Mouse (Mus musculus): ENCODE data around the gene AL732309.1. TPM values are rescaled to one million over a fixed set of nuclear protein-coding genes. Genes with fewer than 3 reads are reported as not detected.

Gene AL732309.1
- polyA plus RNA-seq, 1 experiment from 2014 or later, result 4.3 TPM

DNA sequence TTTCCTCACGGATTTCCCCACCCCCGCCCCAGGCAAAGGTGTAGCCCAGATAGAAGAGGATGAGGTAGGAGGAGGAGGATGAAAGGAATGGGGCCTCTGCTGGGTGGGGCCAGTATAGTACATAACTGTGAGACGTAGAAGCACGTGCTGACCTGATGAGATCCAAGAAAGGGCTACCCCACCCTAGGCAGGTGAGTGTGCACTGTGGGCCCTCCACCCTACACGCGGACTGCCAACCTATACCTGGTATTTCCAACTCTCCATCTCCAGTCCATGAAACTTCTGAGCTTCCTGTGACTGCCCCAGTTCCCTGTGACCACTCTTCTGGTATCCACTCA lies 5.3 kb downstream of the AL732309.1 start:
- DNase-seq (ENCODE audit: low spot score) (peak; percentile 51), ATAC-seq (peak; percentile 32)
- H3K9ac ChIP-seq (replicated peaks; ENCODE audit: low read depth), result no peak overlapping the region
- peak overlapping the region; percentile 16; the same call in 1 of the 2 replicates for H3K27ac ChIP-seq (ENCODE audit: low read length)
- WGBS, result 12% methylated on average over 6 of the region's 6 CpGs
- no peaks in the 10 kb centered on the region for H3K36me3 ChIP-seq (ENCODE audit: insufficient read depth, low read length)
- peaks cover 11% of the 10 kb centered on the region for H3K4me1 ChIP-seq (ENCODE audit: insufficient read depth, low read depth, low read length)
- no peaks in the 10 kb centered on the region for H3K9me3 ChIP-seq (ENCODE audit: low read length)
- peak overlapping the region; percentile 44; the same call in 1 of the 2 replicates for H3K4me3 ChIP-seq (ENCODE audit: low read depth, low read length)
- TF ChIP-seq EP300 (IDR thresholded peaks at IDR 0.05) (0 out of 2 replicates have a peak, but pooled peaks have one; percentile 26), CTCF (IDR thresholded peaks at IDR 0.05) (no peak)
- H3K4me2 ChIP-seq (replicated peaks; ENCODE audit: low read depth, low read length), result peak overlapping the region; percentile 79
- H3K27me3 ChIP-seq (replicated peaks; ENCODE audit: insufficient read depth, low read length), result peaks cover 9% of the 10 kb centered on the region; the same call in 1 of the 2 replicates

DNA sequence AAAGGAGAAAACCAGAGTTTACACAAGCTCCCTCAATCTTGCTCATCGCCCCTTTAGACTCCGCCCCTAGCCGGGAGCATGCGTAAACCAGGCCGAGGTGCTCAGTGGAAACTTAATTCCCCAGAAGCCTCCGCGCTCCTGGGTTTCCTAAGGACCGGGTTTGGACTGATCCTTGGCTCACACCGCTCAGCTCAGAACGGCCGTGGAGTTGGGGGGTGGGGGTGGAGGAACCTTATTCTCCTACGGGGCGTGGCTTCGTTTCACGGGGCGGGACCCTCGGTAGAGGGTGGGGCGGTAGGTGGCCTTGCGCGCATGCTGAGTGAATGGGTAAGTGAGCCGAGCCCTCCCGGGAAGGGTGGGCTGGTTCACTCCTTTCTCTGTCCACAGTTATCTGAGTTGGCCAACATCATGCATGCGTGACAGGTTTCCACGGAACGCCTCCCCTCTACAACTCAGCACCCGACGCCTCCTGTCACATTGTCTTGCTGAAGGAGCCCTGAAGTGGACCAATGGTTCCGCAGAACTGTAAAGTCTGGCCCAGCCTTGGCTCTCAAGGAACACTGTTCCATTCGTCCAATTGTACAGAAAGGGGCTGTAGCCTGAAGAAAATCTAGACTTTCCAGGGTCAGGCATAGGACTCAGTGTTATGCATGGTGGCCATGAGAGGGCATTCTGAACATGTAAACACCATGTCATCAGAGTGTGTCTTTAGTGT lies 5.8 kb downstream of the AL732309.1 start:
- Histone ChIP-seq H3K36me3 (ENCODE audit: insufficient read depth, low read length) (no peaks in the 10 kb centered on the region), H3K4me3 (ENCODE audit: low read depth, low read length) (peak overlapping the region; percentile 44), H3K4me1 (ENCODE audit: insufficient read depth, low read depth, low read length) (peaks cover 11% of the 10 kb centered on the region), H3K27ac (ENCODE audit: low read length) (peak overlapping the region; percentile 16; the same call in 1 of the 2 replicates), H3K9ac (replicated peaks; ENCODE audit: low read depth) (no peak overlapping the region), H3K27me3 (replicated peaks; ENCODE audit: insufficient read depth, low read length) (peaks cover 9% of the 10 kb centered on the region; the same call in 1 of the 2 replicates), H3K9me3 (ENCODE audit: low read length) (no peaks in the 10 kb centered on the region), H3K4me2 (replicated peaks; ENCODE audit: low read depth, low read length) (peak overlapping the region; percentile 79)
- DNase-seq (ENCODE audit: low spot score) (peak; percentile 88), ATAC-seq (peak; percentile 85)
- 2% methylated on average over 29 of the region's 29 CpGs for WGBS
- no peak; the same call in 1 of the 2 replicates for TF ChIP-seq CTCF (IDR thresholded peaks at IDR 0.05)
- TF ChIP-seq EP300 (IDR thresholded peaks at IDR 0.05), result no peak; the same call in 1 of the 2 replicates

DNA sequence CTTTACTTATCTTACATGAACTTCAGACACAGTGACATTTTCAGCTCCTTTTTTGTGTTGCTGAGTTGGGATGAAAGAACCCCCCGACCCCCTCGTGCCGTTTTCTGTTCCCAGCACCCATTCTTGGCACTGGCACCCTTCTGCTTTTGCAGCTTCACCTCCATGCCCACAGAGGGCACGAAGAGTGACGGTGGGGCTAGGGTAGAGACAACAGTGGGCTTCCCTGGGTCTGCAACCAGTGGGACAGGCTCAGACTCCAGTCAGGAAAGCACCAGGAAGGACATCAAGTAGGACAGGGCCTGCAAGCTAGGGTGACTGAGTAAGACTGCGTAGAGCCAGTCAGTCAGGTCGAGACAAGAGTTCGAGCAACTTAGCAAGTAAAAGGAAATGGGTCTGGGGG lies 6.4 kb downstream of the AL732309.1 start:
- Histone ChIP-seq H3K27me3 (replicated peaks; ENCODE audit: insufficient read depth, low read length) (peaks cover 9% of the 10 kb centered on the region; the same call in 1 of the 2 replicates), H3K4me2 (replicated peaks; ENCODE audit: low read depth, low read length) (peak overlapping the region; percentile 79), H3K4me1 (ENCODE audit: insufficient read depth, low read depth, low read length) (peaks cover 11% of the 10 kb centered on the region), H3K27ac (ENCODE audit: low read length) (no peak overlapping the region), H3K4me3 (ENCODE audit: low read depth, low read length) (no peak overlapping the region), H3K9me3 (ENCODE audit: low read length) (no peaks in the 10 kb centered on the region), H3K36me3 (ENCODE audit: insufficient read depth, low read length) (no peaks in the 10 kb centered on the region), H3K9ac (replicated peaks; ENCODE audit: low read depth) (no peak overlapping the region)
- DNase-seq (ENCODE audit: low spot score) (no peak), ATAC-seq (no peak)
- 46% methylated on average over 8 of the region's 8 CpGs for WGBS
- TF ChIP-seq EP300 (IDR thresholded peaks at IDR 0.05) (no peak), CTCF (IDR thresholded peaks at IDR 0.05) (no peak)

DNA sequence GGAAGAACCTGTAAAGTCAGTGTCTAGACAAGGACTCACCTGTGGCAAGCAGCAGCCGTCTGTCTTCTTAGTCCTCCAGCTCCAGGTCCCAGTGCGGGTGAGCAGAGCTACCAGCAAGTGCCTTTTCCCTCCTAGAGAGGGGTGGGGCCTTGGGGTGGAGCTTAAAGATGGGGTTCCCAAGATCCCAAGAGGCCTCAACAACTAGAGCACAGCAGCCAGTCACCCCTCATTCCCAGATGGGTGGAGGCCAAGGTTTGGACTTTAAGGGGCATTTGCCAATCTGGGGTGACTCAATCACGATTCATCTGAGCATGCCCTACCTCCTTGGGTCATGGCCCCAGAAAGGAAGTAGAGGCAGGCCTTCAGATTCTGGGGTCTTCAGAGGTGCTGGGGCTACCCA lies 6.9 kb downstream of the AL732309.1 start:
- no peak for TF ChIP-seq EP300 (IDR thresholded peaks at IDR 0.05)
- TF ChIP-seq CTCF (IDR thresholded peaks at IDR 0.05), result no peak
- no peak for ATAC-seq
- Histone ChIP-seq H3K4me3 (ENCODE audit: low read depth, low read length) (no peak overlapping the region), H3K27me3 (replicated peaks; ENCODE audit: insufficient read depth, low read length) (peaks cover 9% of the 10 kb centered on the region; the same call in 1 of the 2 replicates), H3K9ac (replicated peaks; ENCODE audit: low read depth) (no peak overlapping the region), H3K9me3 (ENCODE audit: low read length) (no peaks in the 10 kb centered on the region), H3K36me3 (ENCODE audit: insufficient read depth, low read length) (no peaks in the 10 kb centered on the region), H3K4me2 (replicated peaks; ENCODE audit: low read depth, low read length) (no peak overlapping the region), H3K4me1 (ENCODE audit: insufficient read depth, low read depth, low read length) (peaks cover 11% of the 10 kb centered on the region), H3K27ac (ENCODE audit: low read length) (no peak overlapping the region)
- no peak for DNase-seq (ENCODE audit: low spot score)
- WGBS, result 77% methylated on average over 3 of the region's 3 CpGs

DNA sequence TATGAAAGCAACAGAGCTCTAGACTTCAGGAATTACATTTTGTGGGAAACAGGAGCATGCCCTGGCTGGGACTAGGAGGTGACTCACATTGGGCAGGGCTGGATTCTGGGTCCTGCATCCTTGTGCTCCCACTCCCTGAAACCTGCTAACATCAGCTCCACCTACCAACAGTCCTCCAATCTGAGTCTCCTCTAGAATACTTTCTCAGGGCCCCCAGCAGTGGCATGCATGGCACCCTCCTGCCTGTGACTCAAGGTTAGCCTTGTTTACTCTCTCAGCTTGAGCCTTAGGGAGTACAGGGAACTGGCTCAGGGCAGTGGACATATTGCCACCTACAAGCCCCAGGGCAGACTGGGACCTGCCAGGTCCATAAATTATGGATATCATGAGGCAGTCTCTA lies 8.6 kb downstream of the AL732309.1 start:
- H3K9me3 ChIP-seq (ENCODE audit: low read length), result no peaks in the 10 kb centered on the region
- H3K4me3 ChIP-seq (ENCODE audit: low read depth, low read length), result no peak overlapping the region
- H3K27me3 ChIP-seq (replicated peaks; ENCODE audit: insufficient read depth, low read length), result peaks cover 9% of the 10 kb centered on the region; the same call in 1 of the 2 replicates
- H3K9ac ChIP-seq (replicated peaks; ENCODE audit: low read depth), result no peak overlapping the region
- peak; percentile 70 for DNase-seq (ENCODE audit: low spot score)
- TF ChIP-seq EP300 (IDR thresholded peaks at IDR 0.05) (no peak; the same call in 1 of the 2 replicates), CTCF (IDR thresholded peaks at IDR 0.05) (no peak)
- peaks cover 11% of the 10 kb centered on the region for H3K4me1 ChIP-seq (ENCODE audit: insufficient read depth, low read depth, low read length)
- peak overlapping the region; percentile 69 for H3K27ac ChIP-seq (ENCODE audit: low read length)
- peak; percentile 43 for ATAC-seq
- H3K4me2 ChIP-seq (replicated peaks; ENCODE audit: low read depth, low read length), result no peak overlapping the region
- H3K36me3 ChIP-seq (ENCODE audit: insufficient read depth, low read length), result no peaks in the 10 kb centered on the region

DNA sequence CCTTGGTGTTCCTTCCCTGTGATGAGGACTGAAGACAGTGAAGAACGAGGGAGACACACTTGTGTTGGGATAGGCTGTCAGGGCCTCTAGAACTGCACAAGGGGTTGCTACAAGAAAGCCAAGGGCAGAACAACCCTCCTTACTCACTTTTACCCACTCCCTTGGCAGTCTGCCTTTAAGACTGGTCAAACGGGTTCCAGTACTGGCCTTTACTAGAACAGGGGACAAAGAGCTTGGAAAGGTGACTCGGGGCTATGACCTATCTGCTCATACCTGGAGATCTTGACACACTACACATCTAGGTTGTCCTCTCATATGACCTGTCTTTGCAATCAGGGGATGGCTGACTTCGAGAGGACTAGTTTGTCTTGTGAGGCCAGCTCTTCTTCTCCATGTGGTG lies 9.1 kb downstream of the AL732309.1 start:
- ATAC-seq, result peak; percentile 56

More for the DNA sequence above, 9.1 kb downstream of the AL732309.1 start:
- Histone ChIP-seq H3K9me3 (ENCODE audit: low read length) (no peaks in the 10 kb centered on the region), H3K9ac (replicated peaks; ENCODE audit: low read depth) (no peak overlapping the region), H3K4me3 (ENCODE audit: low read depth, low read length) (no peak overlapping the region), H3K27ac (ENCODE audit: low read length) (peak overlapping the region; percentile 69), H3K4me2 (replicated peaks; ENCODE audit: low read depth, low read length) (no peak overlapping the region), H3K4me1 (ENCODE audit: insufficient read depth, low read depth, low read length) (peaks cover 11% of the 10 kb centered on the region), H3K27me3 (replicated peaks; ENCODE audit: insufficient read depth, low read length) (peaks cover 8% of the 10 kb centered on the region; the same call in 1 of the 2 replicates), H3K36me3 (ENCODE audit: insufficient read depth, low read length) (no peaks in the 10 kb centered on the region)
- DNase-seq (ENCODE audit: low spot score), result peak; percentile 81
- peak; percentile 25; the same call in 1 of the 2 replicates for TF ChIP-seq EP300 (IDR thresholded peaks at IDR 0.05)
- no peak for TF ChIP-seq CTCF (IDR thresholded peaks at IDR 0.05)
- WGBS, result 30% methylated on average over 4 of the region's 4 CpGs
